Mouse (Mus musculus) neutrophil, adult 5-6 weeks (primary cell): Measurements from ENCODE around the gene Kif6. TPM values are rescaled to one million over a fixed set of nuclear protein-coding genes. Genes with fewer than 3 reads are reported as not detected.

Experiments
- ATAC-seq: fragments of 151-379, 151-347 bp; 2 replicates; pipeline ENCODE4 v1.8.0; 2017; ENCODE audit warnings: mild to moderate bottlenecking, moderate TSS enrichment; ENCODE audit not compliant: insufficient number of reproducible peaks, poor library complexity, low FRiP score, severe bottlenecking; ENCODE audit errors: extremely low read depth
- total RNA-seq: library from RNA; stranded (forward); fragments of 200-1000 nt; gene quantifications from 2 replicates; pipeline ENCODE4 v1.2.3, GENCODE M21; 2017

Kif6 gene
- total RNA-seq, 1 experiment from 2014 or later: not detected

DNA sequence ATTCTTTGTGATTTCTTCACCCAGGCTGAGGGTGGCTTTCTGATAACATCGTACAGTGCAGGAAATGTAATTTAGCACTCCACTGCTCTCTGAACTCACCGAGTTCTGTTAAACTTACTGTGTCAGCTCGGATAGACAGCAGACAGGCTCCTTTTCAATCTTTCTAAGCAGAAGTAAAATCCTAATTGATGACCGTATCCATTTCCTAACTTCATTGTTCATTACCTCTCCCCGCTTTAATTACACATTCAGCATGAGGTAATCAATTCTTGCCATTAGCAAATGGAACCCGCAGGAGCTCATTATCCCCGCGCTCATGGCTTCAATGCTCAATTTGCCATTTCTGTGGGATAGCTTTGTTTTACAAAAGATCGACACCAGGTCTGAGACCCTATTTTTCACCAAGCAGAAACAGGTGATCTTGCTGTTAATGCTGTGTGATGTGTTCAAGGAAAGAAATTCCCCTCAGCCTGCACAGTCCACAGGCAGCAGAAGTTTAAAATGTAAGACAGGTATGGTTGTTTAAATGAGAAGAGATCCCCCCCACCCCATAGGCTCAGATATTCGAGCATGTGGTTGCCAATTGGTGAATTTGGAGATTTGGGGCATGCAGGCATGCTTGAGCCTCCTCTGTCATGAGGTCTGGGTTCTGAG lies 152.9 kb downstream of the Kif6 start:
- no peak for ATAC-seq

DNA sequence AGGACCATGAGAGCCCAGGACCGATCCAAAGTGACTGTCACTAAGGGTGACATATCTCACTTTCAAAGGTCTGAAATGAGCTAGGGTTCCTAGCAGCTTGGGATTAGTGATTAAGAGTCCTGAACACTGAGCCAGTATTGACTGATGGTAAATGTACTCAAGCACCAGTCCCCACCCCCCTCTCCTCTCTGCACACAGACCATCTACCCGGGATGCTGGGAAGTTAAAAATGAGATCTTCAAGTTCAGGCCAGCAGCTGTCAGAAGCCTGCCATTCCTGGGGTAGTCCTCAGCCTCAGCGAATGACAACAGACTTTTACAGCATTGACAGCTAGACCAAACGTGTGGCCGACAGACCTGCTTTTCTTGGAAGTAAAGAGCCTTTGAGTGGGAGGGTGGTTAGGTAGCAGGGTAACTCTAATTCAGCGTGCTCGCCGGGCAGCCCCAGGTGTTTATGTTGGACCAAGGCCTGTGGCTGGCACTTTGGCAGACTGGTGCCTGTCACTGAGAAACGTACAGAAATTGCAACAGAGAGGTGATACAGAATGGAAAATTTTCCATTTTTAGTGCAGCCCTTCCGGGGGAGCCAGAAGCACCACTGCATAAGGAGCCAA lies 156.9 kb downstream of the Kif6 start:
- ATAC-seq: no peak

DNA sequence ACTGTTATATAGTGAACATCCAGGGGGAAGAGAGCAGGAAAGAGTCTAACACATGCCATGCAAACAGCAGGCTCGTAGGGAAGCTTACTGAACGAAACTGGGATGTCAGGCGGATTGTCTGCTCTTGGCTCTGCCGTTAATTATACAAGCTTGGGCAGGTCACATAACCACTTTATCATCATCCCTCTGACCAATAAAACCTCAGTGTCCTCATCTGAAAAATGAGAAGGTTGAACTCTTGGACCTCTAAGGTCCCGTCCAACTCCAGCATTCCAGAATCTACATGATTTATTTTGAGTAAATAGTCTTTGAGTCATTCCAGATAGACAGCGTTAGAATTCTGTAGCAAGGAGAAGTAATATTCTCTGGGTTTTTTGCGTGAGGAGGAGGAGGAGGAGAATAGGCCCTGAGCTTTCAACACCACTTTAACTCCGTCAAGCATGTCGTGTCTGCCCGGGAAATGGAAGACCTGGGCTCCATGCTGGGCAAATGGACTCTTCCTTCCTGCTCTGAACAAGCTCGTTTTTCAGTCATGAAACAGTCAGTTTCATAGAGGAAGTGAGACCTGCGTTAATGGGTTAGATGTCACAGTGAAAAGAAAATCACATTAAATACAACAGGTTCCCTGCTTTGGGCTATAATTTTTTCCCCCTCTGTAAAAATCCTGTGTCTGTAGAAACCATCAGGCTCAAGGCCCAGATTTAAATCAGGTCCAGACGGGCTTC lies 162.3 kb downstream of the Kif6 start:
- no peak for ATAC-seq

DNA sequence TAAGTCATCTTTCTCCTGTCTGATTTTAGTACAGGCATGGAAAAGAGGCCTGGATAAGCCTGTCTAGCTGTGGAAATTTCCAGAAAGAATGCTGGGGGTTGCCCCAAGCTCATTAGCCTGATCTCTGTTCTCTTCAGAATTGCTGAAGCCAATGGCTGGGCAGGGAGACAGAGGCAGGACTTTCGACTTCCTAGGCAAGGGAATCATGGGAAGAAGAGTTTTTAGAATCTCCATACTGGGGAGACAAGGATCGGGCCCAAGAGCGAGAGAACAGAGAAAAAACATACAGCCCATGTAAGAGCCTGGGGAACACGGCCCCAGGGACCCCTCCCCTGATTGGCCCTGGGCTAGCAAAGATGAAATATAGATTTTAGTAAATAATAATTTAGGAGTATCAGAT lies 164.1 kb downstream of the Kif6 start:
- no peak for ATAC-seq

DNA sequence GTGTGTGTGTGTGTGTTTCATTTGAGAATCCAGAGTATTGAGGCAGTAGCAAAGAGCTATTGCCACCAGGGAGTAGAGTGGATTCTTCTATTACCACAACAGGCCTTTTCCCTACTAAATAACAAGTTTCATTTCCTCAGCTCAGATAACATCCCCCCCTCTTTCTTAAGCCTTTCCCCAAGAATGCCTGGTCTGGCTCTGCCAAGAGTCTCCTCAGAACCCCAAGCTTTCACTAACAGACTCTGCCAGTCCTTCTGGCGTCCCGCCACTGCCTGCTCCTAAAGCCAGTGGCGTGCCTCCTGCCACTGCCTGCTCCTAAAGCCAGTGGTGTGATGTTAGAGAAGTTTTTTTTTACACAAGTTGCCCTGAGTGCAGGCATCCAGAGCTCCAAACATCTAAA lies 164.6 kb downstream of the Kif6 start:
- ATAC-seq: no peak

DNA sequence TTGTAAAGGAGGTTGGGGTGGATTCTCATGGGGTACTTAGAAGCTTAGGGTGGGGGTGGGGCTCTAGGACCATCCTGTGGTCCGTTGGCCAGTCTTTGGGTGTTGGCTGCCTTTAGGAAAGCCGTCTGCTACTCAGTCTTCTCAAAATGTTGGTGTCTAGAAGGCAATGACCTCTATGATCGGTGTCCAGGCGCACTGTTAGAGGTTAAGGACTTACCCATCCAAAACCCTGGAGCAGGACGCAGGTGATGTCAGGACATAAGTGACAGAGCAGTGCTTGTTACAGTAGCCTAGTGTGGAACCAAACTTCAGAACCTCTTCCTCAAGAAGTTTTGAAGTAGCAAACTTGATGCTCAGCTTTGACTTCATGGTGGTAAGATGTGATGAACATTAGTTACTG lies 170.9 kb downstream of the Kif6 start:
- no peak for ATAC-seq

DNA sequence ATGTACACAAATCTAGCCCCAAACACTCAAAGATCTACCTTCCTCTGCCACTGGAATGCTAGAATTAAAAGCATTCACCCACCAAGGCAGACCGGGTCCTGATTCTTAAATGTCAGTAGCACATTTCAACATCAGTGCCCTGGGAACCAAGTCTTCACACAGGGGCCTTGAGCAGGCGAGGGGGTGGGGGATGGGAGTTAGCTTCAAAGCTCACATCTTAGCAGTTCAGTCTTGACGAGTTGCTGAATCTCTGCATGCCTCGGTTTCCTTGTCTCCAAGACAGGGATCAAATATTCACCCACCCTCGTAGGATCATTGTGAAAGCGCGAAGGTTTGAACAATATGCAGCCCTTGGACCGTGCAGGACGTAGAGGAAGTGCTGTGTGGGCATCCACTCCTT lies 172.4 kb downstream of the Kif6 start:
- ATAC-seq: no peak

DNA sequence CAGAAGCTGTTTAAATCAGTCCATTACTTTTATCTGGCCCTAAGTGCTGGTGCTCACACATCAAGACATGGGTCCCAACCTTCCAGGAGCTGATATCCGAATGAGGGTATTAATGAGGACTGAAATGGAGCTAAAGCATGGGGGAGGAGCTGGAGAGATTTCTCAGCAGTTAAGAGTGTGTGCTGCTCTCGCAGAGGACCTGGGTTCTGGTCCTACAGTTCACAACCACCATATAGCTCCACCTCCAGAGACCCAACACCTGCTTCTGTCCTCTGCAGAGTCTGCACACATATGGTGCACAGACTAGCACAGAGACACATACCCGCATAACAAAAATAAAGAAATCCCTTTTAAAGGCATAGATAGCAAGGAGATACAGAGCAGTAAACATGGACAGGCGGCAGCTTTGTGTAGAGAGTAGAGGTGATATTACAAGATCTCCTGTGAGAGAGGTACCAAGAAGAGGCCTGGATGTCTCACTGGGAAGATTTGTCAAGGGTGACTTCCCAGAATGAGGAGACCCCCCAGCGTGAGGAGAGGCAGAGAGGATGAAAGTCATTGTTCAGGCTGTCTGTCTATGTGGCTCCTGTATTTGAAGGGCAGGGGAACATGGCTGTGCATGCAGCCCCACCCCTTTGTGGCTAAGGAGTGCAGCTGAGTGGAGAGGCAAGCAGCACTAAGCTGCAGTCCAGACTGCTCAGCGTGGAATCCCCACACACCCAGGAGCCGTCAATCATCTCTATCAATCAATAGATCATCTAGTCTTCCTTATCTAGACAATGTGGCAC lies 173.4 kb downstream of the Kif6 start:
- ATAC-seq: no peak

DNA sequence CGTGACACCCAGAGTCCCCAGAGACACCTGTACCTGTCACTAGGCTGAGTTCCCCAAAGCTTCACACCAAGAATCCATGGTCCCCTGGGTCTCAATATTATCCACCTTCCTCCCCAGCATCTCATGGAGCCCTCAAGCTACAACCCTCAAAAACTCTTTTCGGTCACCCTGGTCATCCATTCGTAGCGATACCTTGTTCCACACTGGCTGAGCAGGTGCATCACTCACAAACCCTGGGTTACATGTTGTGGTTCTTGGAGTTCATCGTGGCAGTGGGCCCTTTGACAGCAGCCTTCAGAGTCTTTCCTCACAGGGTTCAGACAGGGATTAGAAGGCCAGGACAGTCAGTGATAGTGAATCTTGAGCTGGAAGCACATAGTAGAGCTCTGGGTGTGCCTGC lies 176.6 kb downstream of the Kif6 start:
- no peak for ATAC-seq

DNA sequence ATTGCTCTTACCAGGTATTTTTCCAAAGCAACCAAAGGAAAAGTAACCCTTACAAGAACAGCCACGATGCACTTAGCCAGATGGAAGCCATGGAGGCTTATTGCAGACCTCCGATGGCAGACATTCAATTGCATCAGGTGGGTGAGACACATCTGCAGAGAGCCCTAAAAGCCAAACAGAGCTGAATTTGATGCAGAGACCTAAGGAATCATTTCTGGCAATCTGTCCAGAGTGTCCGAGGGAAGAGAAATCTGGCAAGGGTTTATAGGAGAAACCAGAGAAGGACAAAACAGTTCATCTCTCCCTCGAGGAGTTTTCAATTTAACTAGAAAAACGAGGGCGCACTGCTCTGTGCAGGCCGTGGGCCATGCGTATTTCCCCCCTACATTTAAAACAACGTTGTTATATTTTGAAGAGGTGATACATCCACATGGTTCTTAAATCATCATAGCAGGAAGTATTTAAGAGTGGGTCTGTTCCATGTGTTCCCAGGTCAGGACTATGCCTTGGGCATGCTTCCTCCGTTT lies 177.3 kb downstream of the Kif6 start:
- no peak for ATAC-seq

DNA sequence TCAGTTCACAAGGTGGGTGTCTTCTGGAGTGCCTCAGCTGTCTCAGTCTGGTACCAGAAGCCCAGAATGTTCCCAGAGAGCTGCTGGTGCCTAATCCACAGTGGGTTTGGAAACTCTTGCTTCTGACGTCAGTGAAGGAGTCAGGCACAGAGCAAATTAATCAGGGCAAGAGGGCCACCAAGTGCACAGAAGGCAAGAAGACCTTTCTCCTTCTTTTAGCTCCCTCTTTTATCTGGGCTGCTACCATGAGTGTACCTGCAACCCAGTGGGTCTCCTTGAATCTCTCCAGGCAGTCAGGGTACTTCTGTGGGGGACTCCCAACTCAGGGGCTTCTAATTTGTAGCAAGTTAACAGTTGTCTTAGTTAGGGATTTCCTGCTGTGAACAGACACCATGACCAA lies 178.0 kb downstream of the Kif6 start:
- ATAC-seq: no peak

DNA sequence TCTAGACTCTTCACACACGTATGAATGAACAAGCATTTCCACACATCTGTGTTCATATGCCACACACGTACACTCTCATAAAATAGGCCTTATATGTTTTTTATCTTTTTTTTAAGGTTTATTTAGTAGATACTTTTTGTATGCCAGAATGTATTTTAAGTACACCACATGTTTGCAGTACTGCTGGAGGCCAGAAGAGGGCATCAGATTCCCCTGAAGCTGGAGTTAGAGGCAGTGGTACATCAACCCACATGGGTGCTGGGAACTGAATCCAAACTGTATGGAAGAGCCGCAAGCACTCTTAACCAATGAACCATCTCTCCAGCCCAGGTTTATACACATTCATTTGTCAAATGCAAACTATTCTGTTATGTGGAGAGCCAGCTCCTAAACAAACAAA lies 179.0 kb downstream of the Kif6 start:
- ATAC-seq: no peak

DNA sequence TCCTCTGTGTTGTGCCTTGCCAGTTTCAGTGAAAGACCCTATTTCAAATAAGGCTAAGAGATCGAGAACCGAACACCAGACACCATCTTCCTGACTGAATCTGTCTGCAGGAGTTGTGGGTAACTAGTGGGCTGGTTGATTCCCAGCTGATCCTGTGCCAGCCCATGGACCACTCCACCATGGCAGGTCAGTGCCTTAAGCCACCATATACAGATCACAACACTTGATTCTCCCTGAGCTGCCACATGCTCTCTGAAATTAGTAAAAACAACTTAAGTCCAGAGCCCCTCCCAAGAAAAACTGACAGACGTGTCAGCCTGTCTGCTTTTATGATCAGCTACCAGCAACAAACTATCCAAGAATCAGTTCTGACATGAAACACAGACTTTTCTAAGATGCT lies 180.3 kb downstream of the Kif6 start:
- ATAC-seq: no peak

DNA sequence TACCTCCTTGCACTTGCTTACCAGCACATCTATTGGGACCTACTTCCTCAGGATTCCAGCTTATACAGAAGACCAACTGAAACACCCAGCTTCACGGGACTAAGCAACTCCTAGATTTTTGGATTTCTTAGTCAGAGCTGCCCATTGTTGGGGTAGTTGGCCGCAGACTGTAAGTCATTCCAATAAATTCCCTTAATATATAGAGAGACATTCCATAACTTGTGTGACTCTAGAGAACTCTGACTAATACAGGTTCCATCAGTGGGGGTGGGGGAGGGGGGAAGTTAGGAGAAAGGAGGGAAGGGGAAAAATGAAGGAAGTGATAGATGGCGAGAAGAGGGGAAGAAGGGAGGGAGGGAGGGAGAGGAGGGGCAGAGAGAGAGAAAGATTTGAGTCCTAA lies 181.2 kb downstream of the Kif6 start:
- no peak for ATAC-seq

DNA sequence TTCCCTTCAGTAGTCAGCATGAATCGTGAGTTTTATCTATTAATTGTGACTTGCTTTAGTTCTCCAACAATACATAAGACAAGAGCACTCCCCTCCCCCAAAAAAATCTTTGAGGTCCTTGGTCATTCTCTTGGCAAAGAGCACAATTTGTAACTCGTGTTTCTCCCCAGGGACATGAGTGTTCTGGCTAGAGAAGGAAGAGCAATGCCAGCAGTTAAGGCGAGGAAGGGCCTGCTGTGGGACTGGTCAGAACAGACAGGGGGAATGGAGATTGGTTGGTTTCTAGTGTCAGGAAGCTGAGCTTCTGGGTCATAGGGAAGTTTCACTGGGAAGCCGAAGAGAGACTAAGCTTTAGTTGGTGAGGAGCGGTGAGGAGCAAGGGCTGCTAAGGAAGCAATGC lies 184.2 kb downstream of the Kif6 start:
- no peak for ATAC-seq

DNA sequence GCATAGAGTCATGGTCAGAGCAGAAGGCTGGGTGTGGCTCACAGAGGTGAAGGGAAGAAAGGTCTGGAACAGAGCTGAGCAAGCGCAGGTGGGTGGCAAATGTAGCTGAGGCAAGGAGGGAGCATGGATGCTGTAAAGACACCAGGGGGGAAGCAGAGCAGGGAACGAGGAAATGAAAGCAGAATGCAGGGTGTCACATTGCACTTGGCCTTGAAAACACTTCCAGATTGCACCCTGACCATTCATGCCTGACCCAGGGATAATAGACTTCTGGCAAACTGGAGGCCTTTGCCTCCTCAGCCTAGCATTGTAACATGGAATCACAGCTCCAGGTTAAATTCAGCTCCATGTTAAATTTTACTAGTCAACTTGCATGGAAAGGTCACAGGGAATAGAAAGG lies 185.2 kb downstream of the Kif6 start:
- ATAC-seq: no peak

DNA sequence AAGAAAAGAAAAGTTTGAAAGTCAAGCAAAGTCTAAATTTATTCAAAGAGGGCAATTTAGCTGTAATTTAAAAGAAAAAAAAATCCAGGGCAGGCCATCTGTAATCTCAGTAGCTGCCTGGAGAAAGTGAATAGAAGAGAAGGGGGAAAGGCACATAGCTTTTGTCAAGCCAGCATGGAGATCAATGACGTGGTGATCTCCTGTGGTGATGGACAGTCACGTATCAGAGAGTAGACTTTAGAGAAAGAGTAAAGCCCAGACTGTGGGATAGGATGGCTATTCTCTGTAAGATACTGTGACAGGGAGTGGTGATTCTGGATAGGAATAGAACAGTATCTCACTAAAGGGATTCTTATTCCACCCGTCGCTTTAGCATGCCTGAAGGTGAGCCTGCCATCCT lies 192.5 kb downstream of the Kif6 start:
- no peak for ATAC-seq

DNA sequence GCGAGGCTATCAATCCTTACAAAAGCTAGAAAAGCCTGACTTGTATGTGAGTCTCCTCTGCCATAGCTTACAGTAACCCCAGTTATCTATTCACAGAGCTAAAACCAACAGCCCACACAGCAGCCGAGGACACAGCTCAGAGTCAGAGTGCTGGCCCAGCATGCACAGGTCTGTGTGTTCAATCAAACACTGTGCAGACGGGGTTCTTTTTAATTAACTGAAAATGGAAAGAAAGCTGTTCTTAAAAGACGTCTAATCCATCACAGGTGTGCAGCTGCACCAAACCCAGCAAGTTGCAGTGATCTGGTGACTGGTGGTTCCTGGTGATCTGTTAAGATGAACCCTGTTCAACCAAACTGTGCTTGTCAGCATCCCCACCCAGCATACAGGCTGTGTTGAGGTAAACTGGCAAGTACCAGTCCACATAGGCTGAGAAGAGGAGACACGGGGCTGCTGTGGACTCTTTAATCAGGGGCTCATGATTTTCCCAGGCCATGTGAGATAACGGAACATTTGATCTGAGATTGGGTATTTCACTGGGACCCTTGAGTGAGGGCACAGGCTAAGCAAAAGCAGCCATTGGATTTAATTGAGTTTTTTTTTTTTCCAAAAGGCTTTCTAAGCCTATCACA lies 193.9 kb downstream of the Kif6 start:
- ATAC-seq: no peak
